Mouse (Mus musculus) granulocyte monocyte progenitor cell, adult 5-6 weeks (primary cell): ENCODE data around the gene Unc13a. TPM values are rescaled to one million over a fixed set of nuclear protein-coding genes. Genes with fewer than 3 reads are reported as not detected.

ENCODE experiments used
- ATAC-seq: replicated peaks from 2 replicates; pipeline ENCODE4 v1.8.0; 2016; ENCODE audit warnings: mild to moderate bottlenecking, moderate TSS enrichment, inconsistent platforms; ENCODE audit not compliant: poor library complexity, severe bottlenecking
- total RNA-seq, 2 experiments: library from RNA; stranded (forward) in 1 of 2; stranded (reverse) in 1 of 2; fragments of 200-712, 200-1000 nt in 1 of 2; fragments of >200 nt in 1 of 2; fragmentation: Nextera tagmentation in 1 of 2; gene quantifications; 2 replicates each; pipeline ENCODE4 v1.2.3; 2014 to 2017

Unc13a gene
- total RNA-seq, 2 experiments from 2014 or later: 1.8 TPM; not detected in 1

- ATAC-seq: peak; percentile 57
Measured at GRCm38 (mm10) chr8:71629096-71629697, 42.4 kb downstream of the Unc13a start.

- ATAC-seq: peak; percentile 11
Measured at GRCm38 (mm10) chr8:71628396-71629095, 43.0 kb downstream of the Unc13a start.

GRCm38 (mm10) chr8:71627265-71628099, 44.1 kb downstream of the Unc13a start:
- peak; percentile 28 for ATAC-seq

GRCm38 (mm10) chr8:71626753-71627152, 44.8 kb downstream of the Unc13a start:
- no peak for ATAC-seq

- ATAC-seq: peak; percentile 31
Measured at GRCm38 (mm10) chr8:71625088-71625487, 46.5 kb downstream of the Unc13a start.

GRCm38 (mm10) chr8:71619786-71620185, 51.8 kb downstream of the Unc13a start:
- ATAC-seq: no peak

GRCm38 (mm10) chr8:71613418-71613817, 58.1 kb downstream of the Unc13a start:
- peak; percentile 69 for ATAC-seq

GRCm38 (mm10) chr8:71612141-71612540, 59.4 kb downstream of the Unc13a start:
- no peak for ATAC-seq

- peak; percentile 91 for ATAC-seq
Measured at GRCm38 (mm10) chr8:71610822-71611651, 60.5 kb downstream of the Unc13a start, which contains the start of gene Colgalt1. TSS of gene Colgalt1 (plus strand) at chr8:71610998.

GRCm38 (mm10) chr8:71604021-71604420, 67.5 kb downstream of the Unc13a start:
- ATAC-seq: no peak

GRCm38 (mm10) chr8:71602666-71603334, 68.8 kb downstream of the Unc13a start:
- peak; percentile 67 for ATAC-seq

GRCm38 (mm10) chr8:71601939-71602665, 69.5 kb downstream of the Unc13a start:
- ATAC-seq: peak; percentile 33

- ATAC-seq: no peak
Measured at GRCm38 (mm10) chr8:71598841-71599240, 72.7 kb downstream of the Unc13a start.

GRCm38 (mm10) chr8:71598375-71598774, 73.2 kb downstream of the Unc13a start:
- no peak for ATAC-seq

- no peak for ATAC-seq
Measured at GRCm38 (mm10) chr8:71597451-71597850, 74.1 kb downstream of the Unc13a start, which contains the start of gene Fam129c. TSS of gene Fam129c (plus strand) at chr8:71597648.

- ATAC-seq: peak; percentile 17; the same call in 1 of the 2 replicates
Measured at GRCm38 (mm10) chr8:71596798-71597197, 74.8 kb downstream of the Unc13a start.

GRCm38 (mm10) chr8:71596384-71596783, 75.2 kb downstream of the Unc13a start:
- no peak for ATAC-seq

GRCm38 (mm10) chr8:71595862-71596261, 75.7 kb downstream of the Unc13a start:
- peak; percentile 55 for ATAC-seq

GRCm38 (mm10) chr8:71594324-71594722, 77.2 kb downstream of the Unc13a start:
- ATAC-seq: no peak
